Mouse (Mus musculus) gastrocnemius, postnatal 25 days (tissue): ENCODE data around the gene N4bp2. TPM values are rescaled to one million over a fixed set of nuclear protein-coding genes. Genes with fewer than 3 reads are reported as not detected.
"Not testable (repeated sequence)": the region's sequence is repeated elsewhere in the genome, so short reads cannot be mapped to it uniquely, and the experiment has no call there.

Experiments
- DNase-seq: peaks from one replicate; pipeline ENCODE4 v3.0.0; 2022
- total RNA-seq, 2 experiments: library from RNA; stranded (reverse); gene quantifications; 1 replicate in 1 of 2; 2 replicates in 1 of 2; pipeline ENCODE4 v1.2.3; 2021

Gene N4bp2
- total RNA-seq, 2 experiments from 2014 or later = 8.1 to 9.3 TPM

DNA sequence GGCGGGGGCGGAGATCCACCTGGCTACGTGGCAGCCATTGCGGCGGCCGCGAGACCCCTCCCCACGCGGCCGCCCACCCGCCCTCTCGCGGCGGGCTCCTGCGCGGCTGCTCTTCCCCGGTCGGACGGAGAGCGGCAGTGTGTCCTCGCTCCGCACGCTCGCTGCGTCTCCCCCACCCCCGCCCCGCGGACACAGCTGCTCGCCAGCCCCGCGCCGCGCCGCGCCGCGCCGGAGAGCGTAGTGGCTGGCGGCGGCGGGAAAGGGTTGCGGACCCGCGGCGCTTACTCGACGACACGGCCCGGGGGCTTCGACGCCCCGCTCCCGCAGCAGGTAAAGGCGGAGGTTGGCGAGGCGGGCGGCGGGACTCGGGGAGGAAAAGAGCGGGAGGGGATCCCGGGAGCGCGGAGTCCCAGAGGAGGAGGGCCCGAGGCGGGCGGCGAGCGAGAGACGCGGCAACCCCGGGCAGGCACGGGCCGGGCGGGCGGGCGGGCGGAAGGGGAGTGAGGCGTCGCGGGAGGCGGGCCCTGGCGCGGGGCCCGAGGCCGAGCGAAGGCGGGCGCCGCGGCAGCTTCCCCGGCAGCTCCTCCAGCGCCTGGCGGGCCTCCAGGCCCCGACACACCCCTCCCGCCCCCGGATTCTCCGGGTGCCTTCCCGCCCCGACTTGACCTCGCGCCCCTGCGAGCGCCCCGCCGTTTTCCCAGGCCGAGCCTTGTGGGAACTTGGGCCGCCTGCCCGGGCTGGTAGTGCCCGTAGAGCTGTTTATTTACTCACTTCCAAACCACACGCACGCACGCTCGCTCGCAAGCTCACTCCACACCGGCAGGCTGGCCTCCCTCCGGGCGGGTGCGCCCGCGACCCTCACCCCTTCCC lies 830 bp downstream of the N4bp2 start:
- DNase-seq = peak; percentile 91

DNA sequence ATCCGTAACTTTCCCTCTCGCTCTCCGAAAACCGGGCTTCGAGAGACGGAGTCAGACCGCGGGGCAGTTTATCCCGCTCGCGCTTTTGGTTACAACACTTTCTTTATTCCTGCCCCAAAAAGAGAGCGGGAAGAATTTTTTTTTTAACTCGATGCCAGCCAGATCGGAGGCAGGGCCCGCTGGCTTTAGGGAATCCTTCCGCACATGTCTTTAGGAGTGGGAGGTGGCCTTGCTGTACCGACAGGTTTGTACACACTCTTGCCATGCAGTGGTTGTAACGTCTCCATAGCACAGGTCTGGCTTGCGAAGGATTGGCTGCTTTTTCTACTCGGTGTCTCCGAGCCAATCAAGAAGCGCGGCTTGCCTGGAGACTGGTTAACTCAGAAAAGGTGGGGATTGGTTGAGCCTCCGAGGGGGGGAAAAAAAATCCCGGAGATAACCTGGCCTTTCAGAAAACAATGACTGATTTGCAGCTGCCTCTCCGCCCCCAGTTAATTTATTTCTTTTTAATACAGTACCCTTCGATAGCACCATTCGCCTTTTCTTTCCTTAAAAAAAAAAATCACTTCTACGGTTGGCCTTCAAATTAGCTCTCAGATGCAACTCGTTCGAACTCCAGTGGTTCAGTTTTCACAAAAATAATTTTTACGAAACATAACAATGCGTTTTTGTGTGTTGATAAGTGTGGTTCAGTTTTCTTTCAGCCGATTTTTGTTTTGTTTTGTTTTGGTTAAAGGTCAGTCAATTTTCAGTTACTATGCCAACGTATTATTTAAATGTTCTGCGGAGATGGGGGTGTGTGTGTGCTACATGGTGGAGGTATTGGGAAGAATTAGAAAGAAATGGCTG lies 1.7 kb downstream of the N4bp2 start:
- DNase-seq = peak; percentile 88

DNA sequence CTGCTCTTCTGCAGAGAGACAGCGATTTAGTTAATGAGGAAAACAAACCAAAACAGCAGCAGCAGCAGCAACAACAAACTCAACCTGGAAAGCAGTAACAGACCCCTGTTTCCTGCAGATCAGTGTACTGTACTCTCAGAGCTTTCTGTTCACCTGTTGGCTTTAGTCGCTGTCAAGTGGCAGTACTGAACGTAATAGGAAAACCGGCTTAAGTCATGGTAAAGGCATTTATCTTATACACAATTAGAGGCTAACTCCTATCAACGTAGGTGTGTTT lies 2.3 kb downstream of the N4bp2 start:
- no peak for DNase-seq

DNA sequence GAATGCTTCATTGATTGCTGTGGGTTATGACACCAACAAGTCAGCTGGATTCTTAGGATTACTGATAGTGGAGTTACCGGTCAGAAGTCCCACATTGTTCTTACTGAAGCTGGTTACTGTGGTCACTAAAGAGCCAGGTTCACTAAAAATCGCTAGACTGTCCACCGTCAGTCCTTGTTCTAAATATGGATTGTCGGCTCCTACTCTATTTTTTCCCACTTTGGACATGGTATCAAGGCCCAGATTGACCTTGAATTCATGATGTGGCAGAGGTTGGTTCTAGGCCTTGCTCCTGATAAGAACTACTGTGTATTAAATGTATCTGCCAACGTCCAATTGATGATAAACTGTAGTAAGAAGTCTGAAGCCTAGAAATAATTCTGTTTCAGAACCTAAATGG lies 4.7 kb downstream of the N4bp2 start:
- DNase-seq = no peak

DNA sequence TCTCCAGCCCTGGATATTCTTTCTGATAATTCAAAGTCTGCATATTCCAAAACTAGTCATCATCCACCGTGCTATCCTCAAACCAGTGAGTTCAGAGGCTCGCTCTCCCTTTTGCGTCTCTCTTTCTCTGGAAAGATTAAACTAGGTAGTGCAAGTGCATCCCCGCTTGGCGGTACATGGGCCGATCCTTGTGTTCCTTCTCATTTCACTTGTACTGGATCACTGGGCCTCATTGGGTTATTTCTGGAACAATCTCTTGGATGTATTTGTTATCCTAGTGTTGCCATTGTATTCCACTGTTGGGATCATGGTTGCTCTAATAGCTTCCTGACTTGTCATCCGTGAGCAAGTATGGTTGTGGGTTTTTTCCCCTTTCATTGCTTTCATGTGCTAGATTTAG lies 6.7 kb downstream of the N4bp2 start:
- DNase-seq = no peak

DNA sequence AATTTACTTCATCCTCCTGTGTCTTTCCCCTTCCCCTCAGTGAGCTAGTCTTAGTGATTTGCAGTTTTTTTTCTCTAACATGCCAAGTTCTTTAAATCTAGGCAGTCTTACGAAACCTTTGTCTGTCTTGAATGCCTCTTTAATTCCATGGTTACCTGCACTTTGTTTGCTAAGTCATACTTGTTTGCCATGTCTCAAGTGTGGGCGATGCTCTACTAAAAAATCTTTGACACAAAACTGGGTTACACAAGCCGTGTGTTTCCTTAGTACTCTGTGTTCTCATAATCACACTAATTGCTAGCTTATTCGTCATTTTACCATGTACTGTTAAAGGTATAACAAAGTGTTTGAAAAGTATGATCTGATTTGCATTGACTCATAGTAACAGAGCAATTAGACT lies 7.2 kb downstream of the N4bp2 start:
- DNase-seq = no peak

DNA sequence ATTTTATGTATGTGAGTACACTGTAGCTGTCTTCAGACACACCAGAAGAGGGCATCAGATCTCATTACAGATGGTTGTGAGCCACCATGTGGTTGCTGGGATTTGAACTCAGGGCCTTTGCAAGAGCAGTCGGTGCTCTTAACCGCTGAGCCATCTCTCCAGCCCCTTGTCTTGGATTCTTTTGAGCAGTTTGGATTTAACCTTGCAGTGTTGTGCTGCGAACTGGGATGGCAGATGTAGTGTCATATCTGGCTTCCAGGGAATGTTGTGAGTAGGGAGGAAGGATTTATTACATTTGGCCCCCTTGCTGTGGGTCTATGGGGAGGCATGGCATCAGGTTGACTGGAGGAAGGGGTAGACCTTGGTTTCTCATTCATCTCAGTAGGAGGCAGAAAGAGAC lies 10.6 kb downstream of the N4bp2 start:
- DNase-seq = not testable (repeated sequence)

DNA sequence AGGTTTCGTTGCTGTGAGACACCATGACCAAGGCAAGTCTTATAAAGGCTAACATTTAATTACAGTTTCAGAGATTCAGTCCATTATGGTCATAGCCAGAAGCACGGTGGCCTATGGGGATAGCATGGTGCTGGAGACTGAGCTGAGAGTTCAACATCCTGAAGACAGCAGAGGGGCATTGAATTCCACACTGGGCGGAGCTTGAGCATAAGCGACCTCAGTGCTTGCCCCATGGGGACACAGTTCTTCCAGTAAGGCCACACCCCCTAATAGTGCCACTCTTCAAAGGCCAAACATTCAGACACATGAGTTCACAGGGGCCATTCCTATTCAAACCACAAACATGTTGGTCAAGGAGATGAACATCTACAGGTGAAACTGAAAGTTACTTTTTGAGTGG lies 12.8 kb downstream of the N4bp2 start:
- DNase-seq = no peak

DNA sequence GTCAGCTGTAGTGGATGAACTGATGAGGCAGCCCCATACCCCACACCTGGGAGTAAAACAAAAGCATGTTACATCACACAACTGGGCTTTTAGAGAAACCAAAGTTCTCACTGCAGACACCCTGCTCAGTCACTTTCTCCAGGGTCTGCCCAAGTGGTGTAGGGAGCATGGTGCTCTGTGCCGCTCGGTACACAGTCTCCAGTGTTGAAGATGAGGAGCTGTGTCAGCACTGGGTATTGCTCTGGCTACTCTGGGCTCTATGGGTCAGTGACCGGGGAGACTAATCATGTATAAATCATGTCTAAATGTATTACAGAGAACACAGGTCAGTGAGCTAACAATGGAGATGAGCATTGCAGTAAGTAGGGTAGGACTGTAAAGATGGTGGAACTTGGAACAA lies 13.6 kb downstream of the N4bp2 start:
- DNase-seq = no peak

DNA sequence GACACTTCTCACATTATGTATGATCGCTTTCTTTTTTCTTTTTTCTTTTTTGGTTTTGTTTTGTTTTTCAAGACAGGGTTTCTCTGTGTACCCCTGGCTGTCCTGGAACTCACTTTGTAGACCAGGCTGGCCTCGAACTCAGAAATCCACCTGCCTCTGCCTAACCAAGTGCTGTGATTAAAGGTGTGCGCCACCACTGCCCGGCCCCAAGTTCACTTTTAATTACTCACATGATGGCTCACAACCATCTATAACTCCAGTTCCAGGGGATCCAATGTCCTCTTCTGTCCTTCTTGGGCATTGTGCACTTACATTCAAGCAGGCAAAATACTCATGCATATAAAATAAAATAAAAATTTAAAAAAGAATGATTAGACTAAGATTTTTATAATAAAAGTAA lies 15.7 kb downstream of the N4bp2 start:
- not testable (repeated sequence) for DNase-seq

DNA sequence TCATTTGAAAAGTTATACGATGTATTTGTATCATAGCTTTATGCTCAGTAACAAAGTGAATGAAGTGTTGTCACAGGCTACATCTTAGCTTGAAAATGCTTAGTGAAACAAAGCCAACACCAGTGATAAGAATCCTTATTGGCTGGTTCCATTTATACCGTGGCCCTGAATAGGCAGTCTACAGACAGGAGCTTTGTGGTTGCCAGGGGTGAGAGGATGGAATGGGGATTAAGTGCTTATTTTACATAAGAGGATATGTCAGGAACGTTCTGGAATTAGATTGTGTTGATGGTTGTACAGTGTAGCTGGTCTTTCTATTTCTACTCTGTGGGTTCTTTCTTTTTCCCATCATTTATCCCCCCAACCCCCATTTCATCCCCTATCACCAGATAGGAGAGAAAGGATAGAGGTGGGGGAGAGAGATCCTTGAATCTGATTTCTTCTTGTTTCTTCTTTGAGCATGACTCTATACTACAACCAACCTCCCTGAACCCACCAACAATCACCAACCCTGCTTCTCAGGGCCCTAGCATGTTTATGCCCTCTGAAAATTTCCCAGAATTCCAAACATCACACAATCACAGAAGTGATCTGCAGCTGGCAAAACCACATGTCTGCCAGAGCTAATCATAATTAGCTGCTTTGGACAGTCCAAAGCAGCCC lies 16.2 kb downstream of the N4bp2 start:
- no peak for DNase-seq

DNA sequence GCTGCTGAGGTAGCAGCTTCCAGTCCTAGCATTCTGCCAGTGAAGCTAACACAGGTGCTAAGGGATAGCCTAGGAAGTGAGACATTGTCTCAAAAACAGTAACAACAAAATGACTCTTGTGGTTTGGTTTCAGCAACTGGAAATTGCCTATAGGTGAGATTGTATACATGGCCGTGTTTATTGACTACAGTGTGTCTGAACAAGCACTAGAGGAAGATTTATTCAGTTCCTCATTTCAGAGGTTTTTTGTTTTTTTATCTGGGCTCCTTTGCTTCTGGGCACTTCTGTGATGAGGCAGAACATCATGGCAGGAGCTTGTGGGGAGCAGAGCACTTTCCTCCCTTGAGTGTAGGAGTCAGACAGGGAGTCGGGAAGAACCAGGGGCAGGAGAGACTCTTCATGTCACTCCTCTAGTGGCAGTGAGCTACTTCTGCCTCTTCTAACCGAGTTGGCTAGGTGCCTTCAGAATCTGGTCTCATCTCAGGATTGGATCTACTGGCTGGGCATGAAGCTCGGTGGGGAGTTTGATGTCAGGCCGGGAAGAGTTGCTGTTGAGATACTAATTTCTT lies 17.9 kb downstream of the N4bp2 start:
- DNase-seq = no peak

DNA sequence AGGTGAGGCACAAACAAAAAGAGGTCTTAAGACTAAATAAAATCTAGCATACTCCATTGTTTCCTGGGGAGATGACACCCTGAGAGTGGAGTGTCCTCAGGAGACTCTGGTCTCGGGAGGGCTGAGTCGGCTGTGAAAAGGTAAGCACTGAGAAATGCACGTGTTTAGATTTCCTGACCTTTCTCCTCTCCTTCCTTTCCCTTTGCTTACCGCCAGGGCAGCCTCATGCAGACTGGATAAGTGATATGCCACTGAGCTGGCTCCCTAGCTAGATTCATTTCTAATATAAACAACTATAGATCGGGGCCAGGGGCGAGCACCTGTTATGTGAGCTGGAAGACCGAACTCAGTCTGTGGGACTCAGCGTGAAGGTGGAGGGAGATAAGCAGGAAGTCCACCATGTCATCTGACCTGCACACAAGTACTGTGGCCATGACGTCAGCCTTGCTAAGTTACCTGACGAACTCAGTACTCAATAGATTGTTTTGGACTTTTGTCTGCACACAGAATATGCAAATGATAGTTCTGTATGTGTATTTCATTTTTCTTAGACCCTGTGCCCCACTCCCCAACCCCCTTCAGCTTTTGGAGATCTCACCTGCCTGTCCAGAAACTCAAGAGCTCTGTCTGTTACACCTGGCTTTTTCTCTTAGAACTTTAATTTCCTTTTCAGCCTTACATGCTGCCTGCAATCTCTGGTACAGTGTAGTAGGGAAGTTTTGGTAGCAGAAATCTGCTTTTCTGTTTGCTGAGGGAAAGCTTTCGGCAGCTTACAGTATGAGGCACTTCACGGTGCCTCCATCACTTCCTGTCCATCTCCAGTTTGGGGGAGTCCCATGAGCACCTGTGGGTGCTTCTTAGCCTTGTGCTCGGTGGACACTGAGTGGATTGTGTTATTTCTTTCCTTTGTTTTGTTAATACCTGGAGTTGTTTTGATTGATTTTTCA lies 18.7 kb downstream of the N4bp2 start:
- DNase-seq = no peak

DNA sequence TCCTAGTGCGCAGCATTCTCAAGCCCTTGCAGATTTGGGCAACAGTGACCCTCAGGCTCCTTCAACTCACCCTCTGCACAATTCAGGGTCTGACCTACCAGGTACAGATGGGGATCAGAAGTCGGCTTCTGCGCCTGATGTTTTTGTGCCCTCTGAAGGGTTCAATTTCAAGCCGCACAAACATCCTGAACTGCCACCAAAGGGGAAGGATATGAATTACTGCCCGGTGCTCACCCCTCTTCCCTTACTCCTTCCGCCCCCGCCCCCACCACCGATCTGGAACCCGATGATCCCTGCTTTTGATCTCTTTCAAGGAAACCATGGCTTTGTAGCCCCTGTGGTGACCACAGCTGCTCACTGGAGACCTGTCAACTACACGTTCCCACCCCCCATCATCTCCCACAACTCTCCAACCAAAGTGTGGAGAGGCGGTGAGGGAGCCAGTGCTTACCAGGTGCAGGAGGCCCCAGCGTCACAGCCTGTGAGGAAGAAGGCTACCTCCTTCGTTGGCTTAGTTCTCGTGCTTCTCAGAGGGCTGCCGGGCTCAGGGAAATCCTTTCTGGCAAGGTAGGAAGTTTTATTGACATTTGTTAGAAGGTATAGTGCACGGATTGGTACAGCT lies 27.4 kb downstream of the N4bp2 start:
- no peak for DNase-seq

DNA sequence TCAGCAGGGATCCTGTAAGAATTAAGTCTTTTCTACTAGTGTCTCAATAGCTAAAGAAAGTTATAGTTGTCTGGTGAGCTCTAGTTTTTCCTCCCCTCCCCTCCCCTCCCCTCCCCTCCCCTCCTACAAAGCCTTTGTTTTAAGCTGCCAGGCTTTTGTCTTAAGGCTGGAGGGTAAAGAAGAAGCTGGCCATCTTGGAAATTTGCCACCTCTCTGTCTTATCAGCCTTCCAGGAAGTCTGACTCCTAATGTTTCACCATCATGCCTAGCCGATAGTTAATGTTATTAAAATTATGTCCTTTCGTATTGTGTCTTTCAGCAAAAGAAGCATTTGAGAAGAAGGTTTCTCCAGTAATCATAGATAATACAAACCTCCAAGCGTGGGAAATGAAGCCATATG lies 30.9 kb downstream of the N4bp2 start:
- no peak for DNase-seq

DNA sequence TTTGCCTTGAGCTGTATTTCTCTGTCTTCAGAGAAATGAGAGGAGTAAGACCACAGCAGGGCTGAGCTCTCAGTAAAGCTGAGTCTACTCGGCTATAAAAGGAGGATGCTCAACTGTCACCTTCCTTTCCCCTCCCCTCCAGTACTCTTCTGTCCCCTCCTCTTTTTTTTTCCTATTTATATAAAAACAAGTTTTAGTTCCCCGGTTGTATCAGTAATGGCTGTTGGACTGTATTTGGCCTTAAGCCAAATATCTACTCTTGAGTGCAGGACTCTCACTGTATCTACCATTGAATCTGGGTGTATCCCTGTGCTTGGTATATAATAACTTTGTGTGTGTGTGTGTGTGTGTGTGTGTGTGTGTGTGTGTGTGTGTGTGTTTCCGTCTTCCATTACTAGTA lies 31.4 kb downstream of the N4bp2 start:
- no peak for DNase-seq

DNA sequence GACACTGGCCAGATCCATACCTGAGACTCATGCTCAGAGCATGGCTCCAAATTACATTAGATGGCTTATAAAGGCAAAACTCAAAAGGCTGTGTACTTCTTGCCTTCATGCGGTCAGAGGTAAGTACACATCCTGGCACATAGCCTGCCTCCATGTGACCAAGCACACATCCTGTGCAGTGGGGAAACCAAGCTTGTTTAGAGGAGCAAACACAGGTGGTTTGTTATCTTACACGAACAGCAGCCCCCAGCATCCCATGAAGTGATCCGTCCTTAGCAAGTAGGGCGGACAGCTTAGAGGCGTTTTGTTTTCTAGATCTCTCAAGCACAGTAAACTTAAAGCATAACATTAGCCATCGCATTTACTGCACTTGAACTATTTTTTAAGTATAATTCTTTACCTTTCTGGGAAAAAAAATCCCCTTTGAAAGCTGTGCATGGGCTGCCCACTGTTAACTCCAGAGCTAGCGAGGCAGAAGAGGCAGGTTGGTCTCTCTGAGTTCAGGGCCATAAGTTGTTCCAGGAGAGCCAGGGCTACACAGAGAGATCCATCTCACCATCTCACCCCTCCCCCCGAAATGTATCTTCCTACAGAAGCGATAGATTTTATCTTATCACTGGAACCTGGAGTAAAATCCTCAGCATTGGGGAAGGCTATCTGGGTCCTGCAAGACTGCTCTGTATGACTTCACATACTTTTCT lies 32.1 kb downstream of the N4bp2 start:
- DNase-seq = no peak

DNA sequence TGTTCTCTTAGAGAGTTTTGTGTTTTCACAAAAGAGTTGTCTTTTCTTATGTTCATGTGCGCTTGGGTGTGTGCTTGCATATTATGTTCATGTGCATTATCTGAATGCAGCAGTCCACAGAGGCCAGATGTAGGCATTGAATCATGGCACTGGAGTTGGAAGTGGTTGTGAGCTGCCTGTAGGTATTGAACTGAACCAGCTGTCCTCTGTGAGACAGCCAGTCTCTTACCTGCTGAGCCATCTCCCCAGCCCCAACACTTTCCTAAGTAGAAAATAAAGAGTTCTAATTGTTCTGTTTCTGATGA lies 32.6 kb downstream of the N4bp2 start:
- DNase-seq = no peak

DNA sequence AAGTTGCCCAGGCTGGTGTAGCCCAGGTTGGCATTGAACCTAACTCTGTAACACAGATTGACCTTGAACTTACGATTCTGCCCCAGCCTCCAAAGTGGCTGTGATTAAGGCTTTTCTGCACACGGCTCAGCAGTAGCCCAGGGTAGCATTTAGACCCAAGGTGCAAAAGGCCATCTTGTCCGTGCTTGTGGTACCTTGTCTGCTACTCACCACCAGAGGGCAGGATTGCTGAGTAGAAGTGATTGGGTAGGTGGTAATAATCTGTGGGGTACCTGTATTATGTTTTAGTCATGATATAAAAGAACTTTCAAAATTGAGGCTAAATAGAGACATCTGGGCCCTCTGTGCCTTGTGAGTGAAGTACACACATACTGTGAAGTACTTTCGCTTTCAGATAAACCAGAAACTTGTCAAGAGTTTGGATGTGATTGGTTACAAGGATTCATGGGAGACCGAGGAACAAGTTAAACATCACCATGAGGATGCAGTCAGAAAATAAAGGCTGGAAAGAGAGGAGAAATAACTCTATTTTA lies 60.3 kb downstream of the N4bp2 start:
- DNase-seq = no peak

DNA sequence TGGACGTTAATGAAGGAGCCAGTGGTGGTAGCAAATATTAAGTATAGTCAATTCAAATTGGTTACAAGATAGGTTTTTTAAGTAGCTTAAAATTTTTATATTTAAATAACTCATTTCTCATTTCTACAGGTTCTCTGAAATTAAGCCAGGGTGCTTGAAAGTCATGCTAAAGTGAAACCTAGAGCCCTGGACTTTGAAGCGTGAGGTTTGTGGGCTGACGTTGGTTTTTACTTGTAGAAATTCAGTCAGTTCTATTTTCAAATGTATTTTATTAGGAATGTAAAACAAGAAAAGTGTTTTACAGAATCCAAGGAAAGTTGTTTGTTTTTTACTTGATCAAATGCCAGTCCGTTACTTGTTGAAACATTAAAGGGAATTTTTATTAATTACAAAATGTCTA lies 63.2 kb downstream of the N4bp2 start:
- DNase-seq = no peak
